Mouse (Mus musculus): Measurements from ENCODE around the gene Rap1a. TPM values are rescaled to one million over a fixed set of nuclear protein-coding genes. Genes with fewer than 3 reads are reported as not detected.

The Rap1a gene
- total and polyA plus RNA-seq, 3 experiments = 32.3 to 64.5 TPM; not detected in 1

GRCm38 (mm10) chr3:105714091-105714819 is 86.9 kb downstream of the Rap1a start:
- no peaks in the 10 kb centered on the region for H3K9me3 ChIP-seq (replicated peaks; ENCODE audit: insufficient read depth, low read length)
- H3K27me3 ChIP-seq (ENCODE audit: control insufficient read depth in 1 of 2, insufficient read depth in 2 of 2, low read length in 2 of 2) = no peaks in the 10 kb centered on the region
- H3K79me2 ChIP-seq (ENCODE audit: control insufficient read depth, insufficient read depth, low read length, poor library complexity) = no peaks in the 10 kb centered on the region
- H3K4me3 ChIP-seq (ENCODE audit: control insufficient read depth in 1 of 2, insufficient read depth in 1 of 2, low read depth in 2 of 2, low read length in 2 of 2) = no peak overlapping the region
- no peak overlapping the region for H3K9ac ChIP-seq (ENCODE audit: control insufficient read depth, low read depth, low read length, poor library complexity, severe bottlenecking)
- H3K27ac ChIP-seq (ENCODE audit: control insufficient read depth, low read depth, low read length) = no peak overlapping the region
- peaks cover 0 to 3% of the 10 kb centered on the region in 2 experiments; a peak in 1 of 4 replicates for H3K4me1 ChIP-seq (ENCODE audit: control insufficient read depth in 1 of 2, insufficient read depth in 2 of 2, low read length in 2 of 2)
- no peaks in the 10 kb centered on the region for H3K36me3 ChIP-seq (ENCODE audit: control insufficient read depth in 1 of 2, insufficient read depth in 2 of 2, low read length in 2 of 2)
- TF ChIP-seq ZKSCAN1 (IDR thresholded peaks at IDR 0.05; ENCODE audit: low read depth, low read length) (no peak), CHD2 (IDR thresholded peaks at IDR 0.05; ENCODE audit: low read length) (no peak), MEF2A (IDR thresholded peaks at IDR 0.05; ENCODE audit: extremely low read depth, insufficient replicate concordance, low read depth, low read length, poor library complexity, severe bottlenecking) (no peak), CHD1 (IDR thresholded peaks at IDR 0.05; ENCODE audit: low read depth, low read length) (no peak)
- DNase-seq (ENCODE audit: low read depth, low spot score) = no peak

GRCm38 (mm10) chr3:105712827-105713226 is 88.3 kb downstream of the Rap1a start:
- Histone ChIP-seq H3K36me3 (ENCODE audit: control insufficient read depth in 1 of 2, insufficient read depth in 2 of 2, low read length in 2 of 2) (peaks cover 0 to 2% of the 10 kb centered on the region in 2 experiments; a peak in 1 of 4 replicates), H3K9me3 (replicated peaks; ENCODE audit: insufficient read depth, low read length) (no peaks in the 10 kb centered on the region), H3K27ac (ENCODE audit: control insufficient read depth, low read depth, low read length) (no peak overlapping the region), H3K27me3 (ENCODE audit: control insufficient read depth in 1 of 2, insufficient read depth in 2 of 2, low read length in 2 of 2) (no peaks in the 10 kb centered on the region), H3K4me1 (ENCODE audit: control insufficient read depth in 1 of 2, insufficient read depth in 2 of 2, low read length in 2 of 2) (peaks cover 0 to 6% of the 10 kb centered on the region in 2 experiments; a peak in 2 of 4 replicates), H3K4me3 (ENCODE audit: control insufficient read depth in 1 of 2, insufficient read depth in 1 of 2, low read depth in 2 of 2, low read length in 2 of 2) (no peak overlapping the region), H3K79me2 (ENCODE audit: control insufficient read depth, insufficient read depth, low read length, poor library complexity) (no peaks in the 10 kb centered on the region), H3K9ac (ENCODE audit: control insufficient read depth, low read depth, low read length, poor library complexity, severe bottlenecking) (no peak overlapping the region)
- TF ChIP-seq NRF1 (IDR thresholded peaks at IDR 0.05; ENCODE audit: insufficient read depth, low read depth, low read length, poor library complexity, severe bottlenecking) = no peak
- DNase-seq (ENCODE audit: low read depth, low spot score) = no peak

GRCm38 (mm10) chr3:105711741-105712140 is 89.4 kb downstream of the Rap1a start:
- Histone ChIP-seq H3K27me3 (ENCODE audit: control insufficient read depth in 1 of 2, insufficient read depth in 2 of 2, low read length in 2 of 2) (no peaks in the 10 kb centered on the region), H3K9me3 (replicated peaks; ENCODE audit: insufficient read depth, low read length) (no peaks in the 10 kb centered on the region), H3K4me3 (ENCODE audit: control insufficient read depth in 1 of 2, insufficient read depth in 1 of 2, low read depth in 2 of 2, low read length in 2 of 2) (no peak overlapping the region), H3K4me1 (ENCODE audit: control insufficient read depth in 1 of 2, insufficient read depth in 2 of 2, low read length in 2 of 2) (peaks cover 0 to 6% of the 10 kb centered on the region in 2 experiments; a peak in 2 of 4 replicates), H3K9ac (ENCODE audit: control insufficient read depth, low read depth, low read length, poor library complexity, severe bottlenecking) (no peak overlapping the region), H3K27ac (ENCODE audit: control insufficient read depth, low read depth, low read length) (no peak overlapping the region), H3K36me3 (ENCODE audit: control insufficient read depth in 1 of 2, insufficient read depth in 2 of 2, low read length in 2 of 2) (peaks cover 0 to 2% of the 10 kb centered on the region in 2 experiments; a peak in 1 of 4 replicates), H3K79me2 (ENCODE audit: control insufficient read depth, insufficient read depth, low read length, poor library complexity) (no peaks in the 10 kb centered on the region)
- DNase-seq (ENCODE audit: low read depth, low spot score) = no peak
- TF ChIP-seq POLR2A (IDR thresholded peaks at IDR 0.05; ENCODE audit: control insufficient read depth in 1 of 2, insufficient read depth in 1 of 2, low read depth in 1 of 2, low read length in 2 of 2, poor library complexity in 1 of 2) (no peak), POLR2AphosphoS5 (IDR thresholded peaks at IDR 0.05; ENCODE audit: borderline replicate concordance, low read depth, low read length) (no peak), TBP (IDR thresholded peaks at IDR 0.05; ENCODE audit: low read depth, low read length) (no peak), BHLHE40 (IDR thresholded peaks at IDR 0.05; ENCODE audit: borderline replicate concordance, low read depth, low read length) (no peak), MAX (IDR thresholded peaks at IDR 0.05; ENCODE audit: low read length) (no peak), MAFK (IDR thresholded peaks at IDR 0.05; ENCODE audit: borderline replicate concordance, low read depth, low read length) (no peak), RCOR1 (IDR thresholded peaks at IDR 0.05; ENCODE audit: low read depth, low read length) (no peak), ZMIZ1 (IDR thresholded peaks at IDR 0.05; ENCODE audit: low read depth, low read length) (no peak), SIN3A (IDR thresholded peaks at IDR 0.05; ENCODE audit: low read length) (no peak), USF2 (IDR thresholded peaks at IDR 0.05; ENCODE audit: borderline replicate concordance in 1 of 2, insufficient read depth in 1 of 2, low read depth in 1 of 2, low read length in 2 of 2) (no peak), MYB (IDR thresholded peaks at IDR 0.05; ENCODE audit: low read depth, low read length) (no peak), ZC3H11A (IDR thresholded peaks at IDR 0.05; ENCODE audit: low read depth, low read length) (no peak), UBTF (IDR thresholded peaks at IDR 0.05; ENCODE audit: borderline replicate concordance, insufficient read depth, low read depth, low read length) (no peak), MYC (IDR thresholded peaks at IDR 0.05; ENCODE audit: low read depth, low read length) (no peak)

All from MEL (cell line).